ENCODE assay signal across 14 mouse cellular contexts in genomic region chr8:26255191-26255669, GRCm38 (mm10).
DNase-seq lines count a peak whose midpoint lies in the region; ATAC-seq lines count a peak whose summit lies in the region.
"Had no signal": no experiment of that assay in that cellular context is flagged by ENCODE, and none has a peak within 500 bp of the region (broad histone marks: within the 10 kb centered on the region; RNA-seq: fewer than 3 reads in every experiment).

No protein-coding gene starts in this region.

- peaks cover 17% of the 10 kb centered on the region for H3K9me3 ChIP-seq in hindbrain, embryonic 10.5 days
- 0 out of 2 replicates have a peak, but pooled peaks cover 6% of the 10 kb centered on the region for H3K9me3 ChIP-seq in midbrain, embryonic 14.5 days (ENCODE audit: control insufficient read depth, low read length)
- H3K9me3 ChIP-seq: limb, embryonic 15.5 days had no signal

- WGBS in hindbrain, embryonic 10.5 days = 4% methylated on average over 6 of the region's 6 CpGs
- 6% methylated on average over 6 of the region's 6 CpGs for WGBS in midbrain, embryonic 14.5 days

- no peak overlapping the region for H3K4me3 ChIP-seq in hindbrain, embryonic 10.5 days
- no peak overlapping the region for H3K4me3 ChIP-seq in midbrain, embryonic 14.5 days (replicated peaks; ENCODE audit: low read depth, low read length)
- H3K4me3 ChIP-seq: heart, adult 2 months; limb, embryonic 15.5 days; neural tube, embryonic 13.5 days had no signal

- no peak overlapping the region for H3K9ac ChIP-seq in midbrain, embryonic 14.5 days (replicated peaks; ENCODE audit: low read length)
- H3K9ac ChIP-seq: limb, embryonic 15.5 days; neural tube, embryonic 13.5 days had no signal

- H3K36me3 ChIP-seq in hindbrain, embryonic 10.5 days = no peaks in the 10 kb centered on the region
- no peaks in the 10 kb centered on the region for H3K36me3 ChIP-seq in midbrain, embryonic 14.5 days (ENCODE audit: control insufficient read depth, insufficient read depth, low read length)
- H3K36me3 ChIP-seq: limb, embryonic 15.5 days; neural tube, embryonic 13.5 days had no signal

- DNase-seq in ES-CJ7 (ENCODE audit: low read depth, low spot score) = peak; percentile 61
- peak; percentile 62 for DNase-seq in embryo, embryonic 10.5 days (ENCODE audit: low spot score)
- DNase-seq in hindbrain, embryonic 10.5 days (ENCODE audit: low spot score) = peak; percentile 44
- DNase-seq in midbrain, embryonic 14.5 days = peak; percentile 83
- no peak for DNase-seq in spleen, postnatal 14 days (ENCODE audit: low spot score in 2 of 2)
- no peak for DNase-seq in layer of hippocampus, adult 8-10 months (ENCODE audit: low spot score in 2 of 2)
- DNase-seq: adrenal gland, postnatal 25 days; cerebellum, adult 9-10 months; heart, adult 2 months; lung, postnatal 36 days; right cerebral cortex, postnatal 25 days had no signal

- H3K27ac ChIP-seq in hindbrain, embryonic 10.5 days = peak overlapping the region; percentile 40; the same call in 1 of the 2 replicates
- no peak overlapping the region for H3K27ac ChIP-seq in midbrain, embryonic 14.5 days (replicated peaks; ENCODE audit: low read depth, low read length)
- H3K27ac ChIP-seq: heart, adult 2 months; limb, embryonic 15.5 days; neural tube, embryonic 13.5 days had no signal

- no peak overlapping the region for H3K4me2 ChIP-seq in midbrain, embryonic 14.5 days (ENCODE audit: low read length)
- H3K4me2 ChIP-seq: limb, embryonic 15.5 days; neural tube, embryonic 13.5 days had no signal

- no peaks in the 10 kb centered on the region for H3K27me3 ChIP-seq in hindbrain, embryonic 10.5 days (ENCODE audit: insufficient read depth, poor library complexity, severe bottlenecking)
- no peaks in the 10 kb centered on the region for H3K27me3 ChIP-seq in midbrain, embryonic 14.5 days (ENCODE audit: control insufficient read depth, insufficient read depth, low read length)
- H3K27me3 ChIP-seq: limb, embryonic 15.5 days; neural tube, embryonic 13.5 days had no signal

- H3K4me1 ChIP-seq in hindbrain, embryonic 10.5 days (replicated peaks) = peaks cover 9% of the 10 kb centered on the region
- no peaks in the 10 kb centered on the region for H3K4me1 ChIP-seq in midbrain, embryonic 14.5 days (ENCODE audit: control insufficient read depth, insufficient read depth, low read length)
- H3K4me1 ChIP-seq: limb, embryonic 15.5 days had no signal

- peak; percentile 82 for ATAC-seq in midbrain, embryonic 14.5 days (ENCODE audit: low FRiP score, low TSS enrichment)
- no peak for ATAC-seq in erythroblast, adult 5-6 weeks (replicated peaks; ENCODE audit: low FRiP score, poor library complexity, severe bottlenecking)

Comparison
In these comparisons a context has a peak if more than half of its experiments do, and no peak if none do; other contexts are left out.
1. DNase-seq: peak in ES-CJ7 (single experiment), embryo, embryonic 10.5 days (single experiment), hindbrain, embryonic 10.5 days (single experiment) and midbrain, embryonic 14.5 days (single experiment); none in spleen, postnatal 14 days (0 of 2) and layer of hippocampus, adult 8-10 months (0 of 2).